Mouse (Mus musculus) ovary, postnatal 10 days (tissue): ENCODE results near the gene Trpv1.

Experiments used
- DNase-seq: peaks from one replicate; pipeline ENCODE4 v3.0.0; 2022; ENCODE audit warnings: low spot score

Gene Trpv1

GRCm38 (mm10) chr11:73233992-73234391 lies at the start of gene Trpv1:
Trpv1 (plus strand) TSS chr11:73234292.
- DNase-seq = no peak

GRCm38 (mm10) chr11:73185872-73186615 lies 48.0 kb upstream of the Trpv1 start:
- DNase-seq = no peak

- DNase-seq = no peak
Observed at GRCm38 (mm10) chr11:73187231-73187630, 46.9 kb upstream of the Trpv1 start.

- DNase-seq = no peak
Observed at GRCm38 (mm10) chr11:73193047-73193446, 41.0 kb upstream of the Trpv1 start.

GRCm38 (mm10) chr11:73194444-73194843 lies 39.6 kb upstream of the Trpv1 start:
- DNase-seq = no peak

GRCm38 (mm10) chr11:73198190-73198589 lies 35.9 kb upstream of the Trpv1 start:
- no peak for DNase-seq

- DNase-seq = no peak
Observed at GRCm38 (mm10) chr11:73198603-73199229, 35.4 kb upstream of the Trpv1 start, which contains the start of gene Ctns. Ctns (minus strand) TSS chr11:73199042.

- DNase-seq = peak; percentile 77
Observed at GRCm38 (mm10) chr11:73199230-73199712, 34.8 kb upstream of the Trpv1 start, which contains the start of gene Shpk. Shpk (plus strand) TSS chr11:73199460.

- DNase-seq = no peak
Observed at GRCm38 (mm10) chr11:73199879-73200278, 34.2 kb upstream of the Trpv1 start.

GRCm38 (mm10) chr11:73201021-73201420 lies 33.1 kb upstream of the Trpv1 start:
- no peak for DNase-seq

GRCm38 (mm10) chr11:73201597-73201996 lies 32.5 kb upstream of the Trpv1 start:
- DNase-seq = no peak

GRCm38 (mm10) chr11:73203895-73204294 lies 30.2 kb upstream of the Trpv1 start:
- no peak for DNase-seq

- no peak for DNase-seq
Observed at GRCm38 (mm10) chr11:73205194-73205593, 28.9 kb upstream of the Trpv1 start.

- no peak for DNase-seq
Observed at GRCm38 (mm10) chr11:73207621-73208020, 26.5 kb upstream of the Trpv1 start.

GRCm38 (mm10) chr11:73213956-73214355 lies 20.1 kb upstream of the Trpv1 start:
- no peak for DNase-seq

- DNase-seq = no peak
Observed at GRCm38 (mm10) chr11:73219671-73220070, 14.4 kb upstream of the Trpv1 start.

GRCm38 (mm10) chr11:73220651-73221050 lies 13.4 kb upstream of the Trpv1 start:
- no peak for DNase-seq

- no peak for DNase-seq
Observed at GRCm38 (mm10) chr11:73222846-73223245, 11.2 kb upstream of the Trpv1 start.

GRCm38 (mm10) chr11:73223966-73224365 lies 10.1 kb upstream of the Trpv1 start:
- no peak for DNase-seq

- no peak for DNase-seq
Observed at GRCm38 (mm10) chr11:73225856-73226255, 8.2 kb upstream of the Trpv1 start.

- DNase-seq = no peak
Observed at GRCm38 (mm10) chr11:73228881-73229280, 5.2 kb upstream of the Trpv1 start.

- DNase-seq = no peak
Observed at GRCm38 (mm10) chr11:73230081-73230480, 4.0 kb upstream of the Trpv1 start.

GRCm38 (mm10) chr11:73232513-73232912 lies 1.6 kb upstream of the Trpv1 start:
- no peak for DNase-seq
